Mouse (Mus musculus): ENCODE measurements around the gene Ece1.
A peak's percentile ranks its signal among the peaks of the same experiment; 100 is the strongest.

Ece1 gene

DNA sequence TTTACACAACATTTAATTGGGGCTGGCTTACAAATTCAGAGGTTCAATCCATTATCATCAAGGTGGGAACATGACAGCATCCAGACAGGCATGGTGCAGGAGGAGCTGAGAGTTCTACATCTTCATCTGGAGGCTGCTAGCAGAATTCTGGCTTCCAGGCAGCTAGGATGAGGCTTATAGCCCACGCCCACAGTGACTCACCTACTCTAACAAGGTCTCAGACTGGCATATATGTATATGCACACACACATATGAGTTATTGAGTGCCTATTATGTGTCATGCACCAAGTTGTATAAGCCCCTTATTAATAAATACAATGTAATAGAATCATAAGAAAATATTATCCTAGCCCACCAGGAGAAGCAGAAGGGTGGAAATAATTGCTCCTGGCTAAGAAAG, 120.8 kb downstream of the Ece1 start:
- peak; percentile 51 for DNase-seq (ENCODE audit: low read depth, low spot score)

DNA sequence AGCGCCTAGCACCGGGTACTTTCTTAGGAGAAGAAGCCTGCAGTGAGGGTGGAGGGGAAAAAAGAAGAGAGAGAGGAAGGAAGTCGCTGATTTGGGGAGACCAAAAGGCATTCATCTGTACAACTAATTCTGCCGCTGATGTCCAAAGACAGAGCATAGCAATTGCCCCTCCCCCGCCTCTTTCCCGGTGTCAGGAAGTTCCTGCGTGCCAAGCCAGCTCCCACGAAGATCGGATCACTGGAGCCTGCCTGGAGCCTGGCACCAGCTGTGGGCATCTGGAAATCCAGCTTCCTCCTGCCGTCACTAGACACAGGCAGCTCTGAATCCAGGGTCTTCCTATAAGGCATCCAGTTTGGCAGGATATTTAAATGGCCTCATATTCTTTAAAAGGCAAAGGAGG, 122.2 kb downstream of the Ece1 start:
- DNase-seq (ENCODE audit: low read depth, low spot score) = no peak

DNA sequence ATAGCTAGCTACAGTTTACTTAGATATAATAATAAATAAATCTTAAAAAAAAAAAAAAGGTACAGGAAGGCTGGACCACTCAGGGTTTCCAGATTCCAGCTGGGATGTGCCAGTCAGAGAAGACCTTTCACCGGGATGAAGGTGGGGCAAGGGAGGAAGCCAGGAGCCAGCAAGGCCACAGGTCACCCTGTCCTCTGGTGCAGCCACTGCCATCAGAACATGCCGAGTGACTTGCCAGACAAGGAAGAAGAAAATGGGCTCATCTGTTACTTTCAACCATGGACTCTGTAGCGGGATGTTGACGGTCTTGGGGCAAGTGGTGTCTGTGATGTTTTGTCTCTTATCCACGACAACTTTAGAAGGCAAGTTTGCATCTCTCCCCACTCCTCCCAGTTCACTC, 122.7 kb downstream of the Ece1 start:
- no peak for DNase-seq (ENCODE audit: low read depth, low spot score)

DNA sequence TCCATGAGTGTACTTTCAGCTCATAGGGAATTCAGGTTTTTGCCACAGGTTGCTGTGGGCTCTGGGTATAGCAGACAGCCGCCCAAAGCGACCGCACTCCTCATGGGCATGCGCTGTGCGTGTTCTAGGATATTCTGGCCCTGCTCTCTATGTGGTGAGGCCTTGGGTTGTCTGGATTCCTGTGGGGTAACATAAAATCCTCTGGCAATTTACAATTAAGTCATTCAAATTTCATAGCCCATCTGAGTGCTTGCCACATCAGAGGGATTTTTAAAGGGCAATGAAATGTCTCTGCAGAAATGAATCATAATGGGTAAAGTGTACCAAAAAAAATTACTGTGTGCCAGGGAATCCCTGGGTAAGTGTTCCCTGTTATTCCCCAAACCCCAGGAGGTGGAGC, 127.4 kb downstream of the Ece1 start:
- peak; percentile 8 for DNase-seq (ENCODE audit: low read depth, low spot score)

DNA sequence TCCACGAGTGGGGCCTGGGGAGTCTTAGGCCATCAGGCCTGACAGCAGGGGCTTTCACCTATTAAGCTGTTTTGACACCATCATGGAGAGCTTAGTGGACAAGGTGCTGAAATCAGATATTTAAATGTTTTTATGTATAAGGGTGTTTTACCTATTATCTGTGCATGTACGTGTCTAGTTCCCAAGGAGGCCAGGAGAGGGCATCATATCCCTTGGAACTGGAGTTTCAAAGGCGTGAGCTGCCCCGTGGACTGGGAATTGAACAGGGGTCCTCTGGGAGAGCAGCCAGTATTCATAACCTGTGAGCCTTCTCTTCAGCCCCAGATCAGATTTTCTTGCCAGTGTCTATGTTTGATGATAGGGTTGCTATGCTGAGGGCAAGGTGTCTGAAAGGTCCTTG, 128.4 kb downstream of the Ece1 start:
- DNase-seq (ENCODE audit: low read depth, low spot score) = no peak

DNA sequence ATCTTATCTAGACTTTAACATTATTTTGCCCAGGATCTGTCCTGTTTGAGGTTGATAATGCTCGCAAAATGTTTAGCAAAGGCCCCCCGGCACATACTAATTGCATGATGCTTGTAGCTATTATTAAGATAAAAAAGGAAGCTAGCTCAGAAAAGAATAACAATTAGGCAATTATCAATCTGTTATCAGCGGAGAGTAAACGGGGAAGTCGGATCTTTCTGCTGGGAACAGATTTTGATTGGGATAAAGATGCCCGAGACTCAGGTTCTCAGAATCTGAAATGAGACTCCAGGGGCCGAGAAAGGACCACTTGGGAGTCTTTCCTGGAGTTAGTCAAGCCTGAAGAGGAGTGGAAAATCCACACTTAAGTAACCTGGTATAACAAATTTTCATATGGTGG, 129.2 kb downstream of the Ece1 start:
- DNase-seq (ENCODE audit: low read depth, low spot score) = no peak

DNA sequence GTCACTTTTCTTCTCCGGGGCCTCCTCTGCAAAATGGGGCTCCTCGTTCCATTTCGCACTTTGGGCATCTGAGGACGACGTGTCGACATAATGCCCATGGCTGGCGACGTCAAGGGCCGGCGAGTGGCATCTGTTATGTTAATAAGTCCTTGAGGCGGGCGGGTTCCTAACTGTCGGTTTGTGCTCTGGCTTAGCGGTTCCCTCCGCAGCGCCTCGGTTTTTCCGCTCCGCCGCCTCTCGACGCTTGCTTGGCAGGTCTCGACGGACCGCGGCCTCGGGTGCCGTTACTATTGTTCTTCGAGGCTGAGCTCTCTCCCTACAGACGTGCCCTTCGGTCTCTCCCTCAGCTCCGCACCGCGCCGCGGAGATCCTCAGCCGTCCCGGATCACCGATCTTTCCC, 130.9 kb downstream of the Ece1 start, which contains the start of gene Eif4g3:
Eif4g3 (plus strand) TSS at position 133 of the 400 bp plus-strand sequence.
- no peak for DNase-seq (ENCODE audit: low read depth, low spot score)

DNA sequence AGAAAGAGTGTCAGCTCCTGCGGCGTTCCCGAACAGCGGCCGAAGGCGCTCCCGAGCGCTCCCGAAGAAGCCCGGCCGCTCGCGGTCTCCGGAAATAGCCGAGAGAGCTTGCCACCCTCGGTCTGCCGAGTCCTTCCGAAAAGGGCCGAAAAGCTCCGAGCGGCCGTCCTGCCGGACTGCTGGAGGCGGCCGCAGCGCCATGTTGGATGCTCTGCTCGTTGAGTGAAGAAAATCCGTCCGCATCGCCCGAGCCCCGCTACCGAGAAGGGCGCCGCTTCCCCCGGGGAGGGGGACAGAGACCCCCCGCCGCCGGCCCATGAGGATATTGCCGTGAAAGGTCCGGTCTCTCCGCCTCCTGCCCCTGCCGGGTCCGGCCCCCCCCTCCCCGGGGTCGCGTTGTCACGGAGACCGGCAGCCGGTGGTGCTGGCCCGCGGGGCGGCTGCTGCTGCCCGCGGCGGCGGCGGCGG, 131.3 kb downstream of the Ece1 start:
- DNase-seq (ENCODE audit: low read depth, low spot score) = peak; percentile 52

DNA sequence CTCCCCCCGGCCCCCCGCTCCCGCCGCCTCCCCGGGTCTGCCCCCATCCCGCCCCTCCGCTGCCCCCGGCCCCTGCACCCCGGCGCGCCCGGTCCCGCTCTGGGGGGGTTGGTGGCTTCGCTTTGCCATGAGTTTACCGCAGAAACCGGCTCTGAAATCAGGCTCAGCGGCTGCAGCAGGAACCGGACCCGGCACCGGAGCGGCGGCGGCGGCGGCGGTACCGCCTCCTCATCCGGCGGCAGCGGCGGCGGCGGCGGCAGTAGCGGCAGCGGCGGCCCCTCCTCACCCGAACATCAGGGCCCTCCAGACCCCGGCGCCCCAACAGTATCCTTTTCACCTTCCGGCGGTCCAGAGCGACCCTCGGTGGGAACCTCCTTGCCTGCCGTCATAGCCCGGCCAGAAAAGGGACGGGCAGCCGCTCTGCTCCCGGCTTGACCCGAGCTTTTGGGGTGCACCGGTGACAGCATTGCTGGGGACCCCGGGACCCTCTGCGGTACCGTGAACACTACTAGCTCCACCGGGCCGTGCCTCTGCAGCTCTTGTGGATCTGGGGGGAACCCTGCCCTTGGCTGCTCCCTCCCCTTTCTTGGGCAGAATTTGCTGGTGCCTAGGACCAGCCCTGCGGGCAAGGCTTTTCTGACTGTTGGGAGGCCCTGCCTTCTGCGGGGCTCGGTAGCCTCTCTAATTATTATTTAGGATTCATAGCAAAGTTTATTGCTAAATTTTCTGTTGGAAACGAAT, 132.0 kb downstream of the Ece1 start:
- DNase-seq (ENCODE audit: low read depth, low spot score) = peak; percentile 17

DNA sequence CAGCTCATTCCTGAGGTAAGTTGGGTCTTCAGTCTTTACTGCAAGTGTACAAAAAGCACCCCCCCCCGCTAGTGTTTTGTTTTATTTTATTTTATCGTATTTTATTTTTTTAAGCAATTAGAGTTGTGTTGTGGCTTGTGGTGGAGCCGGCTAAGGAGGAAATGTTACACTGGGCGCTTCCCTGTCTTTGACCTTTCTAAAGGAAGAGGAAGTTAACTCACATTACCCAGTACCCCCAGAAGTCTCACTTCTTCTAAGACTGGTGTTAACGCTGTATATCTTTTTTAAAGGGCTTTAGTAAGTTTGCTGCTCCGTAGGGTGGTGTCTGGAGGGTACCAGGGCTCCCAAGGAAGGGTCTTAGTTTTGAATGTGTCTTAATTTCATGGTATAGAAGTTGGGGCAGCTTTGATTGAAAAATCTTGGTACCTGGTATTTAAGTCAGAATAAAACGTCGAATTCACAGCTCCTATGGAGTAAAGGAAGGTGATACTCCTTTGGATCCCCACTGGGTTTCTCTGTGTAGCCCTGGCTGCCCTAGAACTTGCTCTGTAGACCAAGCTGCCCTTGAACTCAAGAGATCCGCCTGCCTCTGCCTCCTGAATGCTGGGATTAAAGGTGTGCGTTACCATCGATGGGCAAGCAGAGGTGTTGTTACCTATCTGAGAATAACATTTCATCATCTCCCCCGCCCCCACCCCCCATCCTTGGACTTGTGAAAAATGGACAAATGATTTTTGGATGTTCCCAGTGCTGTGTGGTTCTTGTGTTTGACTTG, 132.7 kb downstream of the Ece1 start:
- no peak for DNase-seq (ENCODE audit: low read depth, low spot score)

DNA sequence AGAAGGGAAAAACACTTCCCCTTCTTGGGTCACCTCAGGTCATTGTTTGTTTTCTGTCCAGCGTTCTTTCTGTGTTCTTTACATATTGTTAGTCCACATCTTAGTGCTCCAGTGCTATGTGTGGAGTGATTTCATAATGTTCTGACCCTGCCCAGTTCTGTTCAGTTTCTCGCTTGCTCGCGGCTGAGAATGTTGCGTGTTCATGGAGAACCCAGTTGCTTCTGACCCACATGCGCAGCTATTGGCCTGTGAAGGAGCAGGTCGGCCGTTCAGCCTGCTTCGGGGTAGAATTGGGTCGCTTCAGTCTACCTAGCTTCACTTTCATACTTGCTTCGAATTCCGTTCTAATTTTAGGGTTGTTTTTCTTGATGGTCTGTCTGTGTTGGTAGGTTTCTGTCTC, 133.4 kb downstream of the Ece1 start:
- no peak for DNase-seq (ENCODE audit: low read depth, low spot score)

DNA sequence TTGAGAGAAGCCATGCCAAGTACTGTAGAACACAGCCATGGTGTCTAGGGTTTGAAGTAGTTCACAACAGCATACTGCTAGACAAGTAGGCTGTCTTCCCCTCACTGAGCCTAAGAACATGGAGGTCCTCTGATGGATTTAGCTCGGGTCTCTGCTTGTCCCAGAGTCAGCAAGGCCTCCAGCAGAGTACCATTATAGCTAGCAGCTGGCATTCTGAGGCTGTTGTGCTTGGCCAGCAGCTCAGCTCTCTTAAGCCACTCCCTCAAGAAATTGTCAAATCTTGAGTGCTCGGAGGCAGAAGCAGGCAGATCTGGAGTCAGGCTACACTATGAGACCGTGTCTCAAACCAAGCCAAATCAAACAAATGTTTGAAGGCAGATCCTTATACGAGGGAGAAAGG, 136.2 kb downstream of the Ece1 start:
- no peak for DNase-seq (ENCODE audit: low read depth, low spot score)

DNA sequence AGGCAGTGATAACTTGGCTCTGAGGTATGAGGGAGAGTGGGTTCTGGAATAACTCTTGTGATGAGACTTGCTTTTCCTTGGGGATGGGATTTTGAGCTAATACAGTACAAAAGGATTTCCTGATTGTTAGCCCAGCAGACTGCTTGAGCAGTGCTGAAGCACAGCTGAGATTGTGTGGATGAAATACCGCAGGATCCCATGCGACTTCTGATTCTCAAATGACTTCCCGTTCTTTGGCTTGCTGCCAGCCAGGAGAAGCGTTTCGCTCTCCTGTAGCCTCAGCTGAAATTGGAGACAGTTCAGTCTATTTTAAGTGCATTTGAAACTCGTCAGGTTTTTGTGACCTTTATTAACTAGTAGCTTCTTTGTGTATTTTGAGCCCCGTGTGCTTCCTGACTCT, 138.6 kb downstream of the Ece1 start:
- no peak for DNase-seq (ENCODE audit: low read depth, low spot score)

DNA sequence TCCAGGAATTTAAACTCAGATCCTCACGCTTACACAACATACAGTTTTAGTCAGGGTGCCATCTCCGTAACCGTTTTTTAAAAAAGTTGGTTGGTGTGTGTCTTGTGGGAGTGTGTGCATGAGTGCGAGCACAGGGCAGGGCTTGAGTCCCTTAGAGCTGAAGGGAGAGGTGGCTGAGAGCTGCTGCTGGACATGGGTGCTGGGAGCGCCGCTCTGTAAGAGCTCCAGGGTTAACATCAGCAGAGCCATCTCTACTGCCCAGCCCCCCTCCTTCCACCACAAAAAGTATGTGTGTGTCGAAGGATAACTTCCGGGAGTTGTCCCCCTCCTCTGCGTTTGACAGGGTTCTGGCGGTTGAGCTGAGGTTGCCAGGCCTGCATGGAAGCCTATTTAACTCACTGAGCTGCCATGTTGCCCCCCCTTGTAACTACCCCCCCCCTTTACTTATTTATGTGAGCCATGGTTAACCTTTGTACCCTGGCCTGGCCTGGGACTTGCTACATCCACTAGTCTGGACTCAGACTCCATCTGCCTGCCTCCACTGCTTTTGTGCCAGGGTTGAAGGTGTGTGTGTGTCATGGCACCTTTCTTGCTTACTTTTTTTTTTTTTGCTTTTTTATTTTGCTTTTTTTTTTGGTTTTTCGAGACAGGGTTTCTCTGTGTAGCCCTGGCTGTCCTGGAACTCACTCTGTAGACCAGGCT, 142.0 kb downstream of the Ece1 start:
- no peak for DNase-seq (ENCODE audit: low read depth, low spot score)

DNA sequence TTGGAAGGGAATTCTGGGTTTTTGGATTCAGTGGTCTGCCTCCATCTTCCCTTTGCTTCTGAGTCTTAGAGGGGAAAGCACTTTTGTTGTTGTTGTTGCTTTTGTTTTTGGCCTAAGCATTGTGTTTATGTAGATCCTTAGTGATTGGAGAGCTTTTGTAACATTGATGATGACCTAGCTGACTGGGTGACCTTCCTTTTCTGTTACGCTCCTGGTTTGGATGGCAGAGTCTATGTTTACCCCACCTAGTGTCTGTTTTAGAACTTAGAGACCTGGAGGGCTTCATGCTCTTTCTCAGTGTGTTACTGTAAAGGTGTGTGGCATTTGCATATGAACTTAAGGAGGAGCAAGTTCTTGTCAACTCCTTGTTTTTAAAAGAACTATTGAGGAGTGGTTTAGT, 143.7 kb downstream of the Ece1 start:
- no peak for DNase-seq (ENCODE audit: low read depth, low spot score)

DNA sequence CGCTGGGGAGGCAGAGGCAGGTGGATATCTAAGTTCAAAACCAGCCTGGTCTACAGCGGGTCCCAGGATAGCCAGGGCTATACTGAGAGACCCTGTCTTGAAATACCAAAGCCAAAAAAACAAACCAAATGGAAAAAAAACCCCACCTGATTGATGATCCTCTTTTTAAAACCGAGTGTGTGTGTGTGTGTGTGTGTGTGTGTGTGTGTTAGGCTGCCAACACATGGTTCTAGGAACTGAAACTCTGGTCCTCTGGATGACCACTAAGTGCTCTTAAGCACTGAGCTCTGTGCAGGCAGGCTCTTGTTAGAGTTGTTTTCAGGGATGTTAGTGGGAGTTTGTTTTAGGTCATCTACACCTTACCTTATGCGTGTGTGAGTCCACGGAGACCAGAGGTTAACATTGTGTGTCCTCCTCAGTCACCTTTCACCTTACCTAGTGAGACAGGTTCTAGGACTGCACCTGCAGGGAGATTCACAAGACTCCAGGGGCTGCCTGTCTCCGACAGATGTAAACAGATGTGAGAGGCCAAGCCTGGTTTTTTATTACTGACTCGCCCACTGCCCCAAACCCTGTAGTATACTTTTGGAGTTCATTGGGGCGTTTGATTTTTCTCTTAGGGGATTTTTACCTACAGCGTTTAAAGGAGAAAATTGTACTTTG, 145.0 kb downstream of the Ece1 start:
- DNase-seq (ENCODE audit: low read depth, low spot score) = no peak

DNA sequence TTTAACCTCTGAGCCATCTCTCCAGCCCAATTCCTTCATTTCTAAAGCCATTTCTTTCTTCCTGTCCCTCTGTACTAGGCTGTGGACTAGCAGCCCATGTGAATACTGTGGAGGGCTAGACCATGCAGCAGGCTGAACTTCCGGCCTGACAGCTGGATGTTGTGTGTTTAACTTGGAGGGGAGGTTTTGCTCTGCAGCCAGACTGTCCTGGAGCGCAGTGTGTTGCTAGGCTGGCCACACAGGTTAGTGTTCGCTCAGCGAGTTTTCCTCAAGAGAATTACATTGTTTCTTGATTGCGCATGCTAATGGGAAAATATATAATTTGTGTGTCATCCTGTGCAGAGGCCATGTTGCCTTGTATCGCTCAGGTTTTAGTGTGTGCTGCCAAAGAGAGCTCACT, 146.6 kb downstream of the Ece1 start:
- no peak for DNase-seq (ENCODE audit: low read depth, low spot score)

DNA sequence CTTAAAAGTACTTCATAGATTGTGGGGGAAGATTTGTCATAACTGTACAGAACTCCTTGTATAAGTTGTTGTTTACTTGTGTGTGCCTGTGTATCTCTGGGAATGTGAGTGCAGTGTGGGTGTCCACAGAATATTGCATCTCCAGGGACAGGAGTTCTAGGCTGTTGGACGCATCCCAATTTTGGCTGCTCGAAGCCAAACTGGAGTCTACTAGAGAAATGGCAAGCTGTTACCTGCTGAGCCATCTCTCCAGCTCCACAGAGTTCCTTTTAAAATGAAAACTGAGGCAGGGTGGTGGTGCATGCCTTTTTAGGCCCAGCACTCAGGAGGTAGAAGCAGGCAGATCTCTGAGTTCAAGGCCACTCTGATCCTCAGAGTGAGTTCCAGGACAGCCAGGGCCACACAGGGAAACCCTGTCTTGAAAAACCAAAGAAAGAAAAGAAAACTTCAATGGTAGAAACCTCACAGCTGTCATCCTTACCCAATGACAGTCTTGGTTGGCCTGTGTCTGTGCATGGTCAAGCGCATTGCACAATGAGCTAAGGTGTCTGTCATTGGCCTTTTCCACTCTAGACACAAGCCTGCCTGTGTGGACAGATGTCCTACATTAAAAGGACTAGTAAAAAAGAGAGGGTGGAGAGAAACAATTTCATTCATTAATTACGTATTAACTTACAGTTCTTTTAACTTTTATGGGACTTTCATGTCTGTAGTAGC, 147.9 kb downstream of the Ece1 start:
- DNase-seq (ENCODE audit: low read depth, low spot score) = no peak

DNA sequence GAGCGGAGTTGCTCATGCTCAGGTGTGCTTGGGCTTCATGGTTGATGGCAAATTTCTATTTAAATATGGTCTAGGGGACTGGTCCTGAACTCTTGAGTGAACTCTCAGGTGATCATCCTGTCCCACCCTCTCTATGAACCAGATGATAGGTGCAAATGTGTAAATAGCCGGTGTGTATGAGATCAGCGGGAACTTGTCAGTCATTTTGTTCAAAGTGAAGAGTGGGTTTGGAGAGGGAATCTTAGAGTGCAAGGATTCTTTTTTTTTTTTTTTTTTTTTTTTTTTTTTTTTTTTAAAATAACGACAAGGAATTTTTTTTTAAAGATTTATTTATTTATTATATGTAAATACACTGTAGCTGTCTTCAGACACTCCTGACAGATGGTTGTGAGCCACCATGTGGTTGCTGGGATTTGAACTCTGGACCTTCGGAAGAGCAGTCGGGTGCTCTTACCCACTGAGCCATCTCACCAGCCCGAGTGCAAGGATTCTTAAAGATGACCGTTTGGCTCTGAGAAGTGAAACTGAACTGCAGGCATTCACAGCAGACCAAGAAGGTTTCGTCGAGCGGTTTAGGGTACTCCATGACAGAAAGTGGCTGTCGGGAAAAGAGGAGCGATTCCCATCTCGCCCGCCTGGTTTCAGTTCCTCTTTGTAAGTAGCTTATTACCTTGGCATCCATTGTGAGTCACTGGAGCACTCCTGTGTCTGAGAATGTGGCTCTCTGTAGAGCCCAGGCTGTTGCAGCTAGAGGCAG, 151.9 kb downstream of the Ece1 start:
- DNase-seq (ENCODE audit: low read depth, low spot score) = no peak
